Mouse (Mus musculus) CH12.LX (cell line): Measurements from ENCODE around the gene C1ql4. TPM values are rescaled to one million over a fixed set of nuclear protein-coding genes. Genes with fewer than 3 reads are reported as not detected.

Experiments
- DNase-seq: peaks from one replicate; pipeline ENCODE4 v3.0.0-alpha.2; 2013; ENCODE audit errors: extremely low read depth
- H3K27ac ChIP-seq: 2 replicates; pipeline ENCODE4 v1.5.1; 2012; ENCODE audit warnings: low read depth, mild to moderate bottlenecking, control low read depth, moderate library complexity; ENCODE audit not compliant: insufficient read depth
- H3K27me3 ChIP-seq: replicated peaks from 2 replicates; pipeline ENCODE3; 2012; ENCODE audit warnings: inconsistent platforms
- H3K36me3 ChIP-seq, 2 experiments: replicated peaks in 1 of 2; 2 replicates each; pipeline versions ENCODE3 to v1.6.1; 2012; ENCODE audit warnings: inconsistent platforms in 1 of 2, low read length in 1 of 2, mild to moderate bottlenecking in 1 of 2, mixed read lengths in 1 of 2, moderate library complexity in 1 of 2; ENCODE audit not compliant: control insufficient read depth in 1 of 2, insufficient read depth in 1 of 2
- H3K4me1 ChIP-seq, 2 experiments: 2 replicates each; pipeline ENCODE4 v1.6.1; 2012; ENCODE audit warnings: inconsistent platforms in 1 of 2, moderate library complexity in 1 of 2; ENCODE audit not compliant: insufficient read depth in 2 of 2, control insufficient read depth in 1 of 2
- H3K4me2 ChIP-seq: 2 replicates; pipeline ENCODE4 v1.6.1; 2012; ENCODE audit warnings: low read depth, mild to moderate bottlenecking, control low read depth; ENCODE audit not compliant: poor library complexity, insufficient read depth, severe bottlenecking
- H3K4me3 ChIP-seq, 3 experiments: fragments of 150-350 bp in 1 of 3; sonication (generic) in 1 of 3; replicated peaks in 1 of 3; 2 replicates each; pipeline versions ENCODE3 to v1.5.1; 2011 to 2012; ENCODE audit warnings: low read depth in 2 of 3, low read length in 2 of 3, mild to moderate bottlenecking in 2 of 3, moderate library complexity in 2 of 3, control low read depth in 1 of 3, improper control_type of control experiment in 1 of 3, inconsistent platforms in 1 of 3, mixed read lengths in 1 of 3; ENCODE audit not compliant: poor library complexity in 1 of 3
- H3K79me2 ChIP-seq: replicated peaks from 2 replicates; pipeline ENCODE4 v1.6.1; 2012; ENCODE audit warnings: mild to moderate bottlenecking, moderate library complexity; ENCODE audit not compliant: control insufficient read depth, poor library complexity, insufficient read depth, severe bottlenecking; ENCODE audit errors: extremely low read depth
- H3K9ac ChIP-seq: 2 replicates; pipeline ENCODE4 v1.6.1; 2012; ENCODE audit warnings: low read depth, mild to moderate bottlenecking, control low read depth, moderate library complexity; ENCODE audit not compliant: insufficient read depth
- H3K9me3 ChIP-seq: replicated peaks from 2 replicates; pipeline ENCODE3; 2012; ENCODE audit warnings: low read length, inconsistent platforms, mixed read lengths
- BHLHE40 ChIP-seq: IDR thresholded peaks from 2 replicates; pipeline ENCODE4 v1.6.1; 2011; ENCODE audit warnings: mild to moderate bottlenecking, low read depth, low read length, improper control_type of control experiment
- CTCF ChIP-seq, 2 experiments: IDR thresholded peaks in 1 of 2; conservative IDR thresholded peaks in 1 of 2; 2 replicates each; pipeline ENCODE4 v1.5.1; 2011 to 2012; ENCODE audit warnings: low read depth in 2 of 2, low read length in 2 of 2, improper control_type of control experiment in 1 of 2, inconsistent platforms in 1 of 2, mild to moderate bottlenecking in 1 of 2, moderate library complexity in 1 of 2
- E2F4 ChIP-seq: IDR thresholded peaks from 2 replicates; pipeline ENCODE4 v1.6.1; 2011; ENCODE audit warnings: low read depth, low read length, improper control_type of control experiment; ENCODE audit not compliant: insufficient replicate concordance
- EP300 ChIP-seq: IDR thresholded peaks from 2 replicates; pipeline ENCODE4 v1.6.1; 2011; ENCODE audit warnings: low read length, improper control_type of control experiment
- ETS1 ChIP-seq: conservative IDR thresholded peaks from 2 replicates; pipeline ENCODE4 v1.6.1; 2012; ENCODE audit warnings: low read depth, mild to moderate bottlenecking, inconsistent platforms, low read length, improper control_type of control experiment, moderate library complexity
- GABPA ChIP-seq: IDR thresholded peaks from 2 replicates; pipeline ENCODE4 v1.6.1; 2012; ENCODE audit warnings: low read depth, low read length, improper control_type of control experiment, inconsistent platforms; ENCODE audit not compliant: insufficient replicate concordance
- HCFC1 ChIP-seq: IDR thresholded peaks from 2 replicates; pipeline ENCODE4 v1.6.1; 2012; ENCODE audit warnings: low read depth, mild to moderate bottlenecking, inconsistent platforms, low read length, improper control_type of control experiment
- JUN ChIP-seq: IDR thresholded peaks from 2 replicates; pipeline ENCODE4 v1.6.1; 2011; ENCODE audit warnings: low read depth, mild to moderate bottlenecking, low read length, improper control_type of control experiment, moderate library complexity; ENCODE audit not compliant: insufficient read depth
- MAX ChIP-seq: IDR thresholded peaks from 2 replicates; pipeline ENCODE4 v1.6.1; 2011; ENCODE audit warnings: low read length, improper control_type of control experiment
- MYC ChIP-seq: IDR thresholded peaks from 2 replicates; pipeline ENCODE4 v1.6.1; 2011; ENCODE audit warnings: low read depth, mild to moderate bottlenecking, improper control_type of control experiment, low read length
- NELFE ChIP-seq: IDR thresholded peaks from 2 replicates; pipeline ENCODE4 v1.6.1; 2011; ENCODE audit warnings: low read depth, low read length, improper control_type of control experiment
- NRF1 ChIP-seq: IDR thresholded peaks from 2 replicates; pipeline ENCODE4 v1.6.1; 2014; ENCODE audit warnings: low read depth, mild to moderate bottlenecking, inconsistent platforms, low read length, improper control_type of control experiment, moderate library complexity
- PAX5 ChIP-seq: IDR thresholded peaks from 2 replicates; pipeline ENCODE4 v1.6.1; 2012; ENCODE audit warnings: low read length, inconsistent platforms, mixed read lengths
- POLR2A ChIP-seq: IDR thresholded peaks from 2 replicates; pipeline ENCODE4 v1.6.1; 2011; ENCODE audit warnings: low read depth, mild to moderate bottlenecking, improper control_type of control experiment, low read length
- POLR2AphosphoS2 ChIP-seq: IDR thresholded peaks from 2 replicates; pipeline ENCODE4 v1.6.1; 2011; ENCODE audit warnings: low read depth, low read length, improper control_type of control experiment
- RCOR1 ChIP-seq: conservative IDR thresholded peaks from 2 replicates; pipeline ENCODE4 v1.6.1; 2012; ENCODE audit warnings: low read depth, mild to moderate bottlenecking, inconsistent platforms, low read length, improper control_type of control experiment
- SMC3 ChIP-seq: IDR thresholded peaks from 2 replicates; pipeline ENCODE4 v1.6.1; 2011; ENCODE audit warnings: low read depth, low read length, improper control_type of control experiment
- TBP ChIP-seq: conservative IDR thresholded peaks from 2 replicates; pipeline ENCODE4 v1.6.1; 2011; ENCODE audit warnings: low read depth, low read length, improper control_type of control experiment
- USF1 ChIP-seq: IDR thresholded peaks from 2 replicates; pipeline ENCODE4 v1.6.1; 2014; ENCODE audit warnings: low read depth, mild to moderate bottlenecking, inconsistent platforms, low read length, improper control_type of control experiment
- ZC3H11A ChIP-seq: IDR thresholded peaks from 2 replicates; pipeline ENCODE4 v1.6.1; 2012; ENCODE audit warnings: low read depth, mild to moderate bottlenecking, inconsistent platforms, low read length, improper control_type of control experiment
- ZMIZ1 ChIP-seq: IDR thresholded peaks from 2 replicates; pipeline ENCODE4 v1.6.1; 2012; ENCODE audit warnings: low read depth, mild to moderate bottlenecking, inconsistent platforms, low read length, improper control_type of control experiment
- ZNF384 ChIP-seq: IDR thresholded peaks from 2 replicates; pipeline ENCODE4 v1.6.1; 2012; ENCODE audit warnings: low read depth, low read length, improper control_type of control experiment, inconsistent platforms
- dilution Hi-C: fragments of 300-500 bp; cut with MboI; formaldehyde crosslinking; loops from 2 replicates; pipeline ENCODE4 v1.14.3; 2020; ENCODE audit warnings: low sequenced_read_pairs; ENCODE audit not compliant: extremely low pct_unique_long_range_greater_than_20kb, extremely low pct_ligation_motif_present
- in situ Hi-C: fragments of 300-500 bp; cut with MboI; formaldehyde crosslinking; loops from 3 replicates; pipeline ENCODE4 v1.14.3; 2019; ENCODE audit warnings: low sequenced_read_pairs, low pct_ligation_motif_present, low pct_unique_long_range_greater_than_20kb, mixed read lengths
- polyA plus RNA-seq: library from polyadenylated mRNA; unstranded; fragments of >175 nt; gene quantifications from 2 replicates; pipeline ENCODE4 v1.2.1, GENCODE M21; 2012; ENCODE audit warnings: low read depth; ENCODE audit not compliant: insufficient read length
- total RNA-seq, 2 experiments: library from RNA; depleted of rRNA; stranded (reverse); fragments of 300-350 nt in 1 of 2; fragments of >200 nt in 1 of 2; gene quantifications; 2 replicates each; pipeline ENCODE4 v1.2.3; 2012 to 2014

The C1ql4 gene
- total and polyA plus RNA-seq, 3 experiments: not detected

- no peak for TF ChIP-seq JUN
- TF ChIP-seq NELFE: no peak
- TF ChIP-seq ETS1: no peak
- no peak for TF ChIP-seq GABPA
- no peak for TF ChIP-seq EP300
- no peak for TF ChIP-seq POLR2A
- no peak for TF ChIP-seq E2F4
- TF ChIP-seq, all 38 proteins: peak for 0
- Histone ChIP-seq H3K4me3 (no peak overlapping the region), H3K4me1 (peaks cover 0 to 17% of the 10 kb centered on the region in 2 experiments; a peak in 2 of 4 replicates), H3K27me3 (no peaks in the 10 kb centered on the region), H3K36me3 (no peaks in the 10 kb centered on the region), H3K27ac (no peak overlapping the region), H3K79me2 (no peaks in the 10 kb centered on the region), H3K9me3 (no peaks in the 10 kb centered on the region), H3K4me2 (no peak overlapping the region), H3K9ac (no peak overlapping the region)
- dilution Hi-C loops: no loop called here
- no peak for DNase-seq
- in situ Hi-C loops: no loop called here
These were observed 27.4 kb upstream of the C1ql4 start for GRCm38 (mm10) chr15:99115065-99115423.

GRCm38 (mm10) chr15:99114312-99115064 lies 26.9 kb upstream of the C1ql4 start:
- Histone ChIP-seq H3K36me3 (no peaks in the 10 kb centered on the region), H3K27ac (no peak overlapping the region), H3K4me2 (no peak overlapping the region), H3K27me3 (no peaks in the 10 kb centered on the region), H3K4me3 (no peak overlapping the region), H3K4me1 (peaks cover 0 to 17% of the 10 kb centered on the region in 2 experiments; a peak in 2 of 4 replicates), H3K9ac (no peak overlapping the region), H3K9me3 (no peaks in the 10 kb centered on the region), H3K79me2 (no peaks in the 10 kb centered on the region)
- dilution Hi-C loops (no loop called here), in situ Hi-C loops (no loop called here)
- DNase-seq: no peak
- TF ChIP-seq ZC3H11A (no peak), POLR2A (no peak), EP300 (no peak), POLR2AphosphoS2 (no peak), GABPA (no peak), PAX5 (no peak), NELFE (no peak), CTCF (conservative IDR thresholded peaks at IDR 0.05 in 1 of 2, IDR thresholded peaks at IDR 0.05 in 1 of 2; ENCODE audit: low read depth in 2 of 2, low read length in 2 of 2) (no peak), MYC (no peak), HCFC1 (no peak), NRF1 (no peak), ZNF384 (no peak), BHLHE40 (no peak), USF1 (no peak), ZMIZ1 (no peak), RCOR1 (no peak), E2F4 (no peak), MAX (no peak), TBP (no peak), SMC3 (no peak)
